Mouse (Mus musculus): ENCODE results near the gene Fpgs. TPM values are rescaled to one million over a fixed set of nuclear protein-coding genes. Genes with fewer than 3 reads are reported as not detected.

The Fpgs gene
- polyA plus RNA-seq, 1 experiment from 2014 or later: 30.1 TPM

DNA sequence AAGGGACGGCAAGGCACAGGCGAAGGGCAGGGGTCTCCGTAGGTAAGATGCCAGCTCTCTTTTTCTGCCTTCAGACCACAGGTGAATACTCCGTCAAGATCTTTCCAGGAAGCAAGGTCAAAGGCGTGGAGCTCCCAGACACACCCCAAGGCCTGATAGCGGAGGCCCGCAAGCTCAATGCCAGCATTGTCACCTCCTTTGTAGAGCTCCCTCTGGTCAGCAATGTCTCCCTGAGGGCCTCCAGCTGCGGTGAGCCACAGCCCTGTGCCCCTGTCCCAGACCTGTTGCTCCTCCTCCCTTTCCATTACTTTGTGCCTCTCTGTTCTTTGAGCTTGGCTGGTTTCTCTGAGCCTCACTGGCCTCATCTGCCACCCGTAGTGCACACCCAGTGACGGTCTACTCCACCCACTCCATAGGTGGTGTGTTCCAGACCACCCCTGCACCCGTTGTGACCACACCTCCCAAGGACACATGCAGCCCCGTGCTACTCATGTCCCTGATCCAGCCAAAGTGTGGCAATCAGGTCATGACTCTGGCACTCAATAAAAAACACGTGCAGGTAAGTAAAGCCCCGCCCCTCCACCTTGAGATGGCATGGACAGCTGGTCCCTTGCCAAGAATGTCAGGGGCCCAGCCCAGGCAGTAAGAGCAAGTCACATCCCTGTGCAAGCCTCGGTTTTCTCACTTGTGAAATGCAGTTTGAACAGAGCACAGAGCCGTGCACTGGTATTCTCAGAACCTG lies 30.6 kb downstream of the Fpgs start:
- WGBS: 55% methylated on average over 16 of the region's 16 CpGs
- Histone ChIP-seq H3K4me2 (replicated peaks) (peak overlapping the region; percentile 42), H3K4me3 (replicated peaks) (no peak overlapping the region; the same call in 1 of the 2 replicates)

GRCm38 (mm10) chr2:32671907-32672595 lies 31.9 kb downstream of the Fpgs start:
- 0 out of 2 replicates have a peak, but pooled peaks cover 4% of the 10 kb centered on the region for H3K4me1 ChIP-seq (replicated peaks)
- ATAC-seq: no peak
- 0 out of 2 replicates have a peak overlapping the region, but pooled peaks have one; percentile 78 for H3K27ac ChIP-seq
- whole genome bisulfite sequencing: 69% methylated on average over 9 of the region's 9 CpGs
- H3K27me3 ChIP-seq (replicated peaks): no peaks in the 10 kb centered on the region
- H3K4me3 ChIP-seq (replicated peaks): no peak overlapping the region
- H3K9me3 ChIP-seq: no peaks in the 10 kb centered on the region
- no peak overlapping the region for H3K9ac ChIP-seq
- H3K36me3 ChIP-seq: 0 out of 2 replicates have a peak, but pooled peaks cover 3% of the 10 kb centered on the region
- peak overlapping the region; percentile 42; the same call in 1 of the 2 replicates for H3K4me2 ChIP-seq (replicated peaks)

More for the DNA sequence above, 30.6 kb downstream of the Fpgs start:
- 0 out of 2 replicates have a peak, but pooled peaks cover 4% of the 10 kb centered on the region for H3K4me1 ChIP-seq (replicated peaks)
- H3K9me3 ChIP-seq: no peaks in the 10 kb centered on the region
- H3K27me3 ChIP-seq (replicated peaks): no peaks in the 10 kb centered on the region
- peak; percentile 95 for ATAC-seq
- H3K27ac ChIP-seq: peak overlapping the region; percentile 78
- H3K9ac ChIP-seq: no peak overlapping the region
- 0 out of 2 replicates have a peak, but pooled peaks cover 3% of the 10 kb centered on the region for H3K36me3 ChIP-seq

DNA sequence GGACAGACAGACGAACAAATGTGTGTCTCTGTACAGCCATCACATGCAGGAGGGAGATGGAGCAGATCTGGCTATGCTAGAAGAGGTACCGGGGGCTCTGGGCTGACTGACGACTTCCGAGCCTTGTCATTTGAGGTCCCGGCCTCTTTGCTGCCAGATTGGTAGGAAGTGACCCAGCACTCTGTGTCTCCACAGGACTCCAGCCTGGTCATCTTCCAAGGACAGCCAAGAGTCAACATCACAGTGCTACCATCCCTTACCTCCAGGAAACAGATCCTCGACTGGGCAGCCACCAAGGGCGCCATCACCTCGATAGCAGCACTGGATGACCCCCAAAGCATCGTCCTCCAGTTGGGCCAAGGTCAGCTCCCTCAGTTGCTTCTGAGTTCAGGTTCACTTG lies 32.8 kb downstream of the Fpgs start:
- Histone ChIP-seq H3K9me3 (no peaks in the 10 kb centered on the region), H3K9ac (no peak overlapping the region), H3K4me2 (replicated peaks) (no peak overlapping the region), H3K27me3 (replicated peaks) (no peaks in the 10 kb centered on the region), H3K36me3 (0 out of 2 replicates have a peak, but pooled peaks cover 3% of the 10 kb centered on the region), H3K4me3 (replicated peaks) (no peak overlapping the region), H3K4me1 (replicated peaks) (0 out of 2 replicates have a peak, but pooled peaks cover 4% of the 10 kb centered on the region), H3K27ac (no peak overlapping the region)
- no peak for ATAC-seq
- WGBS: 87% methylated on average over 9 of the region's 9 CpGs

- H3K4me1 ChIP-seq (replicated peaks): peaks cover 7% of the 10 kb centered on the region
- WGBS: 45% methylated on average over 3 of the region's 3 CpGs
Measured at GRCm38 (mm10) chr2:32669876-32670275, 34.1 kb downstream of the Fpgs start.

GRCm38 (mm10) chr2:32668176-32668575 lies 35.8 kb downstream of the Fpgs start:
- Histone ChIP-seq H3K27ac (peak overlapping the region; percentile 18; the same call in 1 of the 2 replicates), H3K4me1 (replicated peaks) (peaks cover 7% of the 10 kb centered on the region), H3K4me2 (replicated peaks) (no peak overlapping the region), H3K27me3 (replicated peaks) (no peaks in the 10 kb centered on the region), H3K4me3 (replicated peaks) (no peak overlapping the region), H3K9ac (no peak overlapping the region), H3K9me3 (no peaks in the 10 kb centered on the region), H3K36me3 (0 out of 2 replicates have a peak, but pooled peaks cover 3% of the 10 kb centered on the region)
- ATAC-seq: no peak
- WGBS: 87% methylated on average over 7 of the region's 7 CpGs

More at GRCm38 (mm10) chr2:32669876-32670275, 34.1 kb downstream of the Fpgs start:
- Histone ChIP-seq H3K4me3 (replicated peaks) (no peak overlapping the region), H3K9ac (no peak overlapping the region), H3K9me3 (no peaks in the 10 kb centered on the region), H3K4me2 (replicated peaks) (no peak overlapping the region), H3K36me3 (0 out of 2 replicates have a peak, but pooled peaks cover 3% of the 10 kb centered on the region), H3K27me3 (replicated peaks) (no peaks in the 10 kb centered on the region), H3K27ac (no peak overlapping the region)
- ATAC-seq: no peak

- 38% methylated on average over 11 of the region's 11 CpGs for WGBS
- no peaks in the 10 kb centered on the region for H3K9me3 ChIP-seq
- 0 out of 2 replicates have a peak, but pooled peaks cover 3% of the 10 kb centered on the region for H3K36me3 ChIP-seq
- no peak overlapping the region for H3K4me2 ChIP-seq (replicated peaks)
- peak overlapping the region; percentile 18; the same call in 1 of the 2 replicates for H3K27ac ChIP-seq
- no peak overlapping the region for H3K9ac ChIP-seq
- H3K4me3 ChIP-seq (replicated peaks): no peak overlapping the region
- ATAC-seq: no peak
- no peaks in the 10 kb centered on the region for H3K27me3 ChIP-seq (replicated peaks)
- peaks cover 7% of the 10 kb centered on the region for H3K4me1 ChIP-seq (replicated peaks)
Measured at GRCm38 (mm10) chr2:32667775-32668174, 36.2 kb downstream of the Fpgs start.

- H3K36me3 ChIP-seq: 0 out of 2 replicates have a peak, but pooled peaks cover 3% of the 10 kb centered on the region
- H3K4me3 ChIP-seq (replicated peaks): no peak overlapping the region
- H3K27ac ChIP-seq: no peak overlapping the region
- no peak overlapping the region for H3K4me2 ChIP-seq (replicated peaks)
- 74% methylated on average over 6 of the region's 6 CpGs for WGBS
- peaks cover 23% of the 10 kb centered on the region for H3K4me1 ChIP-seq (replicated peaks)
- ATAC-seq: no peak
- no peaks in the 10 kb centered on the region for H3K27me3 ChIP-seq (replicated peaks)
- no peaks in the 10 kb centered on the region for H3K9me3 ChIP-seq
- H3K9ac ChIP-seq: no peak overlapping the region
Measured at GRCm38 (mm10) chr2:32665853-32666252, 38.1 kb downstream of the Fpgs start.

DNA sequence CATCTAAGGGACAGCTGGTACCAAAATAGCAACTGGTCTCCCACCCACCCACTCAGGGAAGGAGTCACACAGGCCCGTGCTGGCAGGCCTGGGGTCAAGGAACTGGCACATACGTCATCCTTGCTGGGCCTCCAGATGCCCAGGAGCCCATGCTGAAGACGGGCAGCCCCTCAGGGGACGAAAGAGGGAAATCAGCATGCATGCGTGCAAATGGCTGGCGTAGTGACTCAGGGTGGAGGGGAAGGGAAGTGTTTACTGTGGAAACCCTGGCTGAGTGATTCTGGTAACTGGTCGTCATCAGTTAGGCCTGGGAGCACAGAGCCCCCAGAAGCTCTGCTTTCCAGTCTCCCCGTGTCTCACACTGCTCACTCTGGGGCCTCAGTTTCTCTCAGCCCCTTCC lies 38.6 kb downstream of the Fpgs start:
- ATAC-seq: no peak
- H3K36me3 ChIP-seq: 0 out of 2 replicates have a peak, but pooled peaks cover 3% of the 10 kb centered on the region
- H3K4me3 ChIP-seq (replicated peaks): no peak overlapping the region
- no peaks in the 10 kb centered on the region for H3K27me3 ChIP-seq (replicated peaks)
- no peaks in the 10 kb centered on the region for H3K9me3 ChIP-seq
- H3K27ac ChIP-seq: no peak overlapping the region
- H3K4me2 ChIP-seq (replicated peaks): no peak overlapping the region
- no peak overlapping the region for H3K9ac ChIP-seq
- WGBS: 77% methylated on average over 8 of the region's 8 CpGs
- H3K4me1 ChIP-seq (replicated peaks): peaks cover 24% of the 10 kb centered on the region

GRCm38 (mm10) chr2:32662291-32662690 lies 41.7 kb downstream of the Fpgs start:
- H3K4me2 ChIP-seq (replicated peaks): no peak overlapping the region
- H3K9ac ChIP-seq: no peak overlapping the region
- ATAC-seq: peak; percentile 29; the same call in 1 of the 2 replicates
- 25% methylated on average over 5 of the region's 5 CpGs for WGBS
- H3K36me3 ChIP-seq: no peaks in the 10 kb centered on the region
- no peaks in the 10 kb centered on the region for H3K9me3 ChIP-seq
- no peaks in the 10 kb centered on the region for H3K27me3 ChIP-seq (replicated peaks)
- H3K4me1 ChIP-seq (replicated peaks): peaks cover 21% of the 10 kb centered on the region
- H3K27ac ChIP-seq: peak overlapping the region; percentile 48
- no peak overlapping the region for H3K4me3 ChIP-seq (replicated peaks)

GRCm38 (mm10) chr2:32661509-32662107 lies 42.3 kb downstream of the Fpgs start:
- H3K36me3 ChIP-seq: no peaks in the 10 kb centered on the region
- H3K4me2 ChIP-seq (replicated peaks): no peak overlapping the region
- H3K9me3 ChIP-seq: no peaks in the 10 kb centered on the region
- H3K27me3 ChIP-seq (replicated peaks): no peaks in the 10 kb centered on the region
- peaks cover 21% of the 10 kb centered on the region for H3K4me1 ChIP-seq (replicated peaks)
- no peak overlapping the region for H3K4me3 ChIP-seq (replicated peaks)
- ATAC-seq: peak; percentile 57
- 25% methylated on average over 7 of the region's 7 CpGs for WGBS
- H3K9ac ChIP-seq: no peak overlapping the region
- H3K27ac ChIP-seq: peak overlapping the region; percentile 48

- 90% methylated on average over 2 of the region's 2 CpGs for WGBS
- Histone ChIP-seq H3K9me3 (no peaks in the 10 kb centered on the region), H3K4me3 (replicated peaks) (no peak overlapping the region), H3K36me3 (no peaks in the 10 kb centered on the region), H3K9ac (no peak overlapping the region), H3K27ac (no peak overlapping the region), H3K4me1 (replicated peaks) (peaks cover 36% of the 10 kb centered on the region), H3K27me3 (replicated peaks) (no peaks in the 10 kb centered on the region), H3K4me2 (replicated peaks) (no peak overlapping the region)
- ATAC-seq: no peak
Measured at GRCm38 (mm10) chr2:32658873-32659272, 45.1 kb downstream of the Fpgs start.

GRCm38 (mm10) chr2:32655826-32656225 lies 48.1 kb downstream of the Fpgs start:
- Histone ChIP-seq H3K36me3 (no peaks in the 10 kb centered on the region), H3K9ac (no peak overlapping the region)
- whole genome bisulfite sequencing: 36% methylated on average over 12 of the region's 12 CpGs

More at GRCm38 (mm10) chr2:32655826-32656225, 48.1 kb downstream of the Fpgs start:
- ATAC-seq: peak; percentile 57
- Histone ChIP-seq H3K27me3 (replicated peaks) (no peaks in the 10 kb centered on the region), H3K9me3 (no peaks in the 10 kb centered on the region), H3K4me3 (replicated peaks) (no peak overlapping the region), H3K4me2 (replicated peaks) (no peak overlapping the region), H3K4me1 (replicated peaks) (peaks cover 26% of the 10 kb centered on the region), H3K27ac (peak overlapping the region; percentile 74)
